Mouse (Mus musculus) ovary, postnatal 36 days (tissue): ENCODE results near the gene Ift122.
A peak's percentile ranks its signal among the peaks of the same experiment; 100 is the strongest.
"Not testable (repeated sequence)": the region's sequence is repeated elsewhere in the genome, so short reads cannot be mapped to it uniquely, and the experiment has no call there.

Experiments used
- DNase-seq: peaks from one replicate; pipeline ENCODE4 v3.0.0; 2022; ENCODE audit warnings: low spot score, mixed read lengths

The Ift122 gene

DNA sequence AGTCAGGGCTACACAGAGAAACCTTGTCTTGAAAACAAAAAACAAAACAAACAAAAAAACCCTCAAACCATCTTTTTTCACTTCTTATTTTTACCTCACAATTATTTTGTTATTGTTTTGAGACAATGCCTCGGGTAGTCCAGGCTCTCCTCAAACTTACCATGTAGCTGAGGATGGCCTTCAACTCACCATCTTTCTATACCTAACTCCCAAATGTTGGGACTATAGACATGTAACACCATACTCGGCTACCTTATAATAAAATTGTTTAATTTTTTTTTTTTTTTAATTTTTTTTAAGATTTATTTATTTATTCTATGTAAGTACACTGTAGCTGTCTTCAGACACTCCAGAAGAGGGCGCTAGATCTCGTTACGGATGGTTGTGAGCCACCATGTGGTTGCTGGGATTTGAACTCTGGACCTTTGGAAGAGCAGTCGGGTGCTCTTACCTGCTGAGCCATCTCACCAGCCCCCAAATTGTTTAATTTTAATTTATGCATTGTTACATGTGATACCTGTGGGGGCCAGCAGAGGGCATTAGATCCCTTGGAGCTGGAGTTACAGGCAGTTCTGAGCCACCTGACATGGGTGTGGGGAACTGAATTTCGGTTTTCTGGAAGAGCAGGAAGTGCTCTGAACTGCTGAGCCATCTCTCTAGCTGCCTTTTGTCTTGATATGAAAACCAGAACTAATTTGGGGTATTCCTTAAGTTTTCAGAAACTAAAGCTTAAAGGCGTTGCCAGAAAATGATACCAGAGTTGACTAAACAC lies 6.4 kb upstream of the Ift122 start:
- peak; percentile 37 for DNase-seq

DNA sequence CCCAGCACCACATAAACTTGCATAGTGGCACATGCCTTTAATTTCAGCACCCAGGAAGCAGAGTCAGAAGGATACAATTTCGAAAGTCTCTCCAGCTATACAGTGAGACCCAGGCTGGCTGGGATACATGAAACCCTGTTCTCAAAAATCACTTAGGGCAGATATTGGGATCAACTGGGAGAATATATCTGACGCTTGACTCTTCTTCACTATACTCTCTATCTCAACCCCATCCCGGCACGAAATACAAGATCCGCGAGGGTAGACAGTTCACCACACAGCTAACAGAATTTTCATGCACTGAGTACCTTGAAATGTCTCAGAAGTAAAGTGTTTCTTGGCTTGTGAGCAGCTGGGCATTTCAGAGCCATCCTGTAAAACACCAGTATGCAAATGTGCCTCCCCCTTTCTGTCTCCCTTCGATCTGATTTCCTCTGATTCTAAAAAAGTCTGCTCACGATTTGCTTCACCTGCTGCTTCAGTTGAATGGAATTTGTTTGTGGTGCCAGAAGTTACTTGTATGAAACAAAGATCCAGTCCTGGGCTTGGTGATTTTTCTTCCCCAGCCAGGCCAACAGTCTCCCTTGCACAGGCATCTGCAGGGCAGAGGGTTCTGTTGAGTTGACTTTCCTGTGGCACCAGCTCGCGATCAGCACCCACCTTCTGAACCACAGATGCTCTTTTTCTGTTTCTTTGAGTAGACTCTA lies 4.5 kb upstream of the Ift122 start:
- no peak for DNase-seq

- DNase-seq, result no peak
Measured at GRCm38 (mm10) chr6:115852446-115853090, 702 bp upstream of the Ift122 start.

GRCm38 (mm10) chr6:115853985-115854384 lies 715 bp downstream of the Ift122 start:
- DNase-seq, result no peak

GRCm38 (mm10) chr6:115854432-115854831 lies 1.2 kb downstream of the Ift122 start:
- DNase-seq, result no peak

DNA sequence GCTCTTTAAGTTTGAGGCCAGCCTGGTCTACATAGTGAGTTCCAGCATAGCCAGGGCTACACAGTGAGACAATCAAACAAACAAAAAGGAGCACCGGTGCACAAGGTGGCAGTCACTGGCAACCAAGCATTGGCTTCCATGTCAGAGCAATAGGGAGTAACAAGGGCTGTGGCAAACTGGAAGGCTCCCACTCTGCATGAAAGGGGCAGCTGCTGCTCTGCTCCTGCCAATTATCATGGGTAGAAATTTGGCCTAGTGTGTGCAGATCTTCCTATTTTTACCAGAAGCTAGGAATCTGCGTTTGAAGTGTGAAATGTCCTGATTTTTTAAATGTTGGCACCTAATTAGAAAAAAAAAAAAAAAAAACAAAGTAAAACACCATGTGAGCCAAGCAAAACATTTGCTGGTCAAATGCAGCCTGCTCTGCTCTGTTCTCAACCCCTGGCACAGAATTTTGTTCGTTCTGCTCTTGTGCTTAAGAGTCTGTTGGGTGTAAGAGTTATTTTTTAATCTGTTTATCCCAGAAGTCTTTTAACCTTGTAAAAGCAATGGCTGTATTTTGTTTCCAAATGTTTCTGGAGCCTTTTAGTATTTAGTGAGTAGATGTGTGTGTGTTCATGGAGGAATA lies 2.6 kb downstream of the Ift122 start:
- no peak for DNase-seq

GRCm38 (mm10) chr6:115856361-115856745 lies 3.1 kb downstream of the Ift122 start:
- DNase-seq, result no peak

GRCm38 (mm10) chr6:115859258-115859657 lies 6.0 kb downstream of the Ift122 start:
- DNase-seq, result no peak

DNA sequence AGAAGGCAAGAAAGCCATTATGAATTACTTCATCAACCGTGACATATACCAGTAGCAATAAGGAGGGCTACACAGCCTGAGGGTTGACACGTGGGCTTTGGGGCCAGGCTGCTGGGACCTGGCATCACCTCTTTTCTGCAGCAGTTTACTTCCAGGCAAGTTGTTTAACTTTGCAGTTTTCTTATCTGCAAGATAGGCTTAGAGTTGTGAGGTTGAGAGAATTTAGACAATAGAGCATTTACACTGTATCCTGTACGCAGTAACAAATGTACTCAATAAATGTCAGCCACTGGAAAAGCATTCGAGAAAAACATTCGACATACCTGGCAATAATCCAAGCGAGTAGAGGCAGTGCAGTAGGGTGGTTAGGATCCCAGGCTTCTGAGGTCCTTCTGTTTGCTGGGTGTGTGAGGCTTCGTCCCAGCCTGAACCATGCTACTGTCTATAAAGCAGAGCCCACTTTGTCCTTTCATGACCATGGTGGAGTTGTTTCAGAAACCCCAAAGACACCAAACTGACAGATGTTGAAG lies 6.8 kb downstream of the Ift122 start:
- no peak for DNase-seq

DNA sequence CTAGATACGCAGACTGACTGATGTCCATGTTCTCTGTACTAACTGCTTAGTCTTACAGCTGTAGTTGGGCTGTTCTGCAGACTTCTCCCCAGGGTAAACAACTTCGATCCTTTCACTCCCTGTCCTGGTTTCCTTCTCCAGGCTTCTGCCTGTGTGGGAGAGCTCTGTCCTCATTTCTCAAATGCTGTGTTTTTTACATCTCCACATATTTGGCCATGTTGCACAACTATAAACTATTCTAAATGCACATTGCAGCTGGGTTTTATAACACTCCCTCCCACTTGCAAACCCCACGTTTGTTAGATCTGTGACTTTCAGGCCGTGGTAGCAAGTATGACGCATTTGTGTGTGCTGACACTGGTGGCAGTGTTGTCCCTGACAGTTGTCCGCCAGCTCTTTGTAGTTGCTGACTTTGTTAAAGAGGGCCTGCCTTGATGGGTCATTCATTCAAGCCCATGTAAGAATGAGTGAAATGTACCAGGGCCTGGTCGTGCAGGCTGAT lies 10.1 kb downstream of the Ift122 start:
- no peak for DNase-seq

DNA sequence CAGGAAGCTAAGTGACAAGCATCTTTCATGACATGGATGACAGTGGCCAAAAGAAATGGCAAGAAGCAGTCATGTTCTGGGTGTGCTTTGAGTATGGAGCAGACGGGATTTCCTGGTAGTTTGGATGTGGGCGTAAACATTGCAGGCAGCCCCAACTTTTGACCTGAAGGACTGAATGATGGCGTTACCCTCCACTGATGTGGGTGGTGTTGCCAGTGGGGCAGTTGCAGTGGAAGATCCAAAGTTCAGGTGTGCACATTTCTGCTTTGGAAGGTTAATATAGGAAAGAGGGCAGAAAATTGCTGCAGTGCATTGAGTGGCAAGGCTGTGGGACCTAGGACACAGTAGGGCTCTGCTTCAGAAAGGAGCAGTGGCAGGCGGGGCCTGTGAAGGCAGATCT lies 12.0 kb downstream of the Ift122 start:
- DNase-seq, result no peak

DNA sequence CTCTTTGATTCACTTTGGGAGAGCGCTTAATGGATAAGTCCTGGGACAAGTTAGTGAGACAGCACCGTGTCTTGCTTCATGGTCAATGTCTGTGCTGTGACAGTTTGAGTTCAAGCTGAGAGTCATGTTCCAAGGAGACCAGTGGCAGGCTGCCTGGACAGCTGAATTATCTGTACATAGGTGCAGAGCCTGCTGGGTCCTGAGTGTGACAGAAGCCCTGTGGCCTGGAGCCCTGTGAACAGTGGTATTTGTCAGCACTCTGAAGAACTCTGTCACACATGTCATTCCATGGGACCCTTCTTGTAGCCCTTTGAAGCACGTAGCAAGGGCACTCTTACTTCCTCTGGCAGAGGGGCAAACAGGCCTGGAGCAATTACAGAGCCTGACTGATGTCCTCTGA lies 13.9 kb downstream of the Ift122 start:
- not testable (repeated sequence) for DNase-seq

- not testable (repeated sequence) for DNase-seq
Measured at GRCm38 (mm10) chr6:115871318-115871717, 18.0 kb downstream of the Ift122 start.

GRCm38 (mm10) chr6:115877239-115877638 lies 24.0 kb downstream of the Ift122 start:
- DNase-seq, result no peak

DNA sequence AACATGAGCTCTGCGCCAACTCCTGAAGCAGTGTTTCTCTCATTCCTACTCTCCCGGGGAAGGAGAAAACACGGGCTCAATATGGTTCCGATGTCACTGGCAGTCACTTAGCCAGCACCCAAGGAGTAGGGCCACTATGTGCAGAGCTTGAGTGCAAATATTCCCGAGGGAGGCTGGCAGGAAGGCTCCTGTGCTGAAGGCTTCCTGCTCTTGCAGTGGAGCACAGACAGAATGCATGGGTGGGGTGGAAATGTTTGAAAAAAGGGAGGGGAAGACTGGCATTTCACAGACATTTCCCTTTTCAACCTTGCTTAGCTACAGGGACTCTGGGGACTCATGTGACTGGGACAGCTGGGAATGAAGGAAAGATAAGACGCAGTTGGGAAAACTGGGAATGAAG lies 25.4 kb downstream of the Ift122 start:
- DNase-seq, result no peak

DNA sequence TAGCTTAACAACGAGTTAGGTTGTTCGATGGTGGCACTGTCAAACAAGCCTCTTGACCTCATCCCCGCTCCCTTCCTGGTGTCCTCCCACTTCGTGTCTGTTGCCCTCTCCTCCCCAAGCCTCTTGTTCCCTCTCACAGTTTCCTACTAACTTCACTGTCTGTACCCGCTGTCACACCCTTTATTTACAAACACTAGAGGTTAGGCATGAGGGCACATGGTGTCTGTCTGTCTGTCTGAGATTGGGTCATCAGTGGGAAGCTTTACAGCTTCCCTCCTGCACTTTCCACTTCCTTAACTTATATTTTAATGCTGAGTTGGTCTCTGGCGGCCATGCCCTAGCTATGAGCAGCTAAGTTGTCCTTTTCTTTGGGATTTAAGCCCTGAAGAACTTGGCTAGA lies 26.5 kb downstream of the Ift122 start:
- no peak for DNase-seq

DNA sequence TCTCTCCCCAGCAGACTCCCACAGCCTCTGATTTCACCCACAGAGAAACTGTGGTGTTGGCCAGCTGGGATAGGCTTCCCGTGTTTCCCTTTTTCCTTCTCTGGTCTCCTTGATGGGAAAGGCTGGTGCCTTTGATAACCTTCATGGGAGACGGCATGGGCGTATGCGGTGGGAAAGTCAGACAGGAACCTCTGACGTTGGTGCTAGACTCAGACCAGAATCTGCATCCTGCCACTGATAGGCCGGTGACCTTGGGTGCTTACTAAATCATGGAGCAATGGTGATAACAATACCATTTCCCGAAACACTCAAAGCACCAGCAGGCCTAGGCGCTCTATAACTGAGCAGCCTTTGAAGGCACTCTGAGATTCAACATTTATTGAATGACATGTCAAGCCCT lies 27.5 kb downstream of the Ift122 start:
- no peak for DNase-seq

GRCm38 (mm10) chr6:115884018-115884417 lies 30.7 kb downstream of the Ift122 start:
- no peak for DNase-seq

GRCm38 (mm10) chr6:115886894-115887293 lies 33.6 kb downstream of the Ift122 start:
- no peak for DNase-seq

- DNase-seq, result no peak
Measured at GRCm38 (mm10) chr6:115888296-115888695, 35.0 kb downstream of the Ift122 start.

- no peak for DNase-seq
Measured at GRCm38 (mm10) chr6:115890601-115891000, 37.3 kb downstream of the Ift122 start.

DNA sequence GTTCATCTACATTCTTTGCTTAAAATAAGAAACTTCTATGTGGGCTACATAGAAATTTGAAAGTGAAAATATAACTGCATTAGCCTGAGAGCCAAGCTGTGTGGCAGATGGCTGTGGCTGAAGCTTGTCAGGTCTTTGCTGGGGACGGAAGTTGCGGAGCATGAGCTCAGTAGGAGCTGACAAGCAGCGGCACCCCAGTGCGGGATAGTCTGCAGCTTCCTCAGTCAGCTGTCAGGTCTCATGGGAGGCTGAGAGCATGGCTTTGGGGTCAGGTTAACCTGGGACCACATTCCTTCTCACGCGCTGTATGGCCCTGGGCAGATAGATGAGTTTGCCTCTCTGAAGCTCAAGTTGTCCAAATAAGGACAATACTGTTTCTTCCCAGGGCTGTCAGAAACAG lies 37.8 kb downstream of the Ift122 start:
- DNase-seq, result no peak
